Mouse (Mus musculus) heart, embryonic 16.5 days (tissue): ENCODE results near the gene Camta1. TPM values are rescaled to one million over a fixed set of nuclear protein-coding genes. Genes with fewer than 3 reads are reported as not detected.

Source experiments
- ATAC-seq: fragments of 200-750 bp; cut with Nextera tagmentation; replicated peaks from 2 replicates; pipeline ENCODE4 v1.8.0; 2017; ENCODE audit warnings: moderate number of reproducible peaks; ENCODE audit not compliant: insufficient read depth, low FRiP score; ENCODE audit errors: extremely low read depth
- H3K27ac ChIP-seq: fragments of 300-500 bp; sonication (generic); 2 replicates; pipeline ENCODE4 v1.5.1; 2014; ENCODE audit warnings: mild to moderate bottlenecking, low read length, control low read depth, moderate library complexity
- H3K27me3 ChIP-seq: fragments of 300-500 bp; sonication (generic); 2 replicates; pipeline ENCODE4 v1.6.1; 2014; ENCODE audit warnings: low read length, mixed read lengths; ENCODE audit not compliant: control insufficient read depth, insufficient read depth
- H3K36me3 ChIP-seq: fragments of 300-500 bp; sonication (generic); 2 replicates; pipeline ENCODE4 v1.6.1; 2014; ENCODE audit not compliant: control insufficient read depth, insufficient read depth
- H3K4me1 ChIP-seq: fragments of 300-500 bp; sonication (generic); 2 replicates; pipeline ENCODE4 v1.6.1; 2014; ENCODE audit warnings: low read length, mixed read lengths; ENCODE audit not compliant: control insufficient read depth, insufficient read depth
- H3K4me2 ChIP-seq: fragments of 300-500 bp; sonication (generic); 2 replicates; pipeline ENCODE4 v1.6.1; 2014; ENCODE audit warnings: low read depth, mild to moderate bottlenecking, control low read depth, low read length
- H3K4me3 ChIP-seq: fragments of 300-500 bp; sonication (generic); 2 replicates; pipeline ENCODE4 v1.5.1; 2014; ENCODE audit warnings: mild to moderate bottlenecking, control low read depth, low read length
- H3K9ac ChIP-seq: fragments of 300-500 bp; sonication (generic); 2 replicates; pipeline ENCODE4 v1.6.1; 2014; ENCODE audit warnings: low read length, control low read depth
- H3K9me3 ChIP-seq: fragments of 300-500 bp; sonication (generic); replicated peaks from 2 replicates; pipeline ENCODE4 v1.6.1; 2016; ENCODE audit warnings: low read length; ENCODE audit not compliant: control insufficient read depth
- WGBS: fragments of 180-500 bp; shearing (Covaris S2); extraction: QIAGEN DNeasy Blood & Tissue Kit; methylation state at CpG from one replicate; pipeline ENCODE4 v1.1.7; 2014; 5-methylcytosine and 5-hydroxymethylcytosine counted together
- polyA plus RNA-seq: library from polyadenylated mRNA; unstranded; fragments of >200 nt; fragmentation: Nextera tagmentation; extraction: Ambion mirVana; gene quantifications from 2 replicates; pipeline ENCODE4 v1.2.1, GENCODE M21; 2015

Camta1 gene
- polyA plus RNA-seq, 1 experiment from 2014 or later, result 141 TPM

GRCm38 (mm10) chr4:151285432-151285831, 576.2 kb downstream of the Camta1 start:
- H3K4me3 ChIP-seq, result no peak overlapping the region
- H3K9me3 ChIP-seq, result no peaks in the 10 kb centered on the region
- no peaks in the 10 kb centered on the region for H3K4me1 ChIP-seq
- ATAC-seq, result no peak
- H3K27me3 ChIP-seq, result no peaks in the 10 kb centered on the region
- no peak overlapping the region for H3K4me2 ChIP-seq
- 76% methylated on average over 3 of the region's 3 CpGs for WGBS
- no peak overlapping the region for H3K9ac ChIP-seq
- no peak overlapping the region for H3K27ac ChIP-seq
- no peaks in the 10 kb centered on the region for H3K36me3 ChIP-seq

GRCm38 (mm10) chr4:151283092-151283741, 578.5 kb downstream of the Camta1 start:
- Histone ChIP-seq H3K27ac (no peak overlapping the region), H3K9me3 (no peaks in the 10 kb centered on the region), H3K4me1 (no peaks in the 10 kb centered on the region), H3K4me3 (no peak overlapping the region), H3K36me3 (no peaks in the 10 kb centered on the region), H3K4me2 (no peak overlapping the region), H3K27me3 (no peaks in the 10 kb centered on the region), H3K9ac (no peak overlapping the region)
- WGBS, result 30% methylated on average over 16 of the region's 16 CpGs
- ATAC-seq, result no peak

DNA sequence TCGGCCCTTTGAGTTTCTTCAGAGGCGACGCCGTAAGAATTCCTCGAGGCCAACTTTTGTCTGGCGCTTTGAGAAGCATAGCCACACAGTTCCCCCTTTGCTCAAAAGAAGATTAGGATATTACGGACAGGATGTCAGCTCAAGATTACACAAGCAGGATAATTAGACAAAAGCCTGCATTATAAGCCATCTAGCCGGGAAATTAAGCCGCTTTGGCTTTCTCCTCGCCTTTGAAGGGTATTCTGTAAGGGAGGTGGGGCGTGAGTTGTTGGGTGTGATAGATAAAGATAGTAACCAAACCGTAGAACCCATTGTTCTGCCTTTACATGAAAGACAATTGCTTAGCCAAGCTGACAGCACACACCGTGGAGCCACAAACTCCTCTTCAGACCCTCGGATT, 579.6 kb downstream of the Camta1 start:
- no peaks in the 10 kb centered on the region for H3K4me1 ChIP-seq
- ATAC-seq, result no peak
- WGBS, result 66% methylated on average over 14 of the region's 14 CpGs
- H3K9ac ChIP-seq, result no peak overlapping the region
- H3K4me2 ChIP-seq, result no peak overlapping the region
- H3K4me3 ChIP-seq, result no peak overlapping the region
- H3K9me3 ChIP-seq, result no peaks in the 10 kb centered on the region
- no peak overlapping the region for H3K27ac ChIP-seq
- no peaks in the 10 kb centered on the region for H3K36me3 ChIP-seq
- H3K27me3 ChIP-seq, result no peaks in the 10 kb centered on the region

- Histone ChIP-seq H3K4me1 (peaks cover 18% of the 10 kb centered on the region), H3K9me3 (no peaks in the 10 kb centered on the region), H3K27me3 (no peaks in the 10 kb centered on the region), H3K27ac (no peak overlapping the region), H3K4me2 (peak overlapping the region; percentile 31; the same call in 1 of the 2 replicates), H3K9ac (no peak overlapping the region), H3K36me3 (no peaks in the 10 kb centered on the region), H3K4me3 (no peak overlapping the region)
- 33% methylated on average over 13 of the region's 13 CpGs for WGBS
- ATAC-seq, result peak; percentile 76
These were observed 586.4 kb downstream of the Camta1 start for GRCm38 (mm10) chr4:151275292-151275691.

- Histone ChIP-seq H3K9ac (no peak overlapping the region), H3K4me1 (no peaks in the 10 kb centered on the region), H3K9me3 (no peaks in the 10 kb centered on the region), H3K4me3 (no peak overlapping the region), H3K27me3 (peaks cover 6% of the 10 kb centered on the region), H3K4me2 (no peak overlapping the region), H3K27ac (no peak overlapping the region), H3K36me3 (no peaks in the 10 kb centered on the region)
- no peak for ATAC-seq
- 62% methylated on average over 14 of the region's 14 CpGs for WGBS
These were observed 597.8 kb downstream of the Camta1 start for GRCm38 (mm10) chr4:151263786-151264414.

- Histone ChIP-seq H3K36me3 (no peaks in the 10 kb centered on the region), H3K27me3 (peaks cover 8% of the 10 kb centered on the region), H3K27ac (no peak overlapping the region), H3K4me2 (no peak overlapping the region), H3K9ac (no peak overlapping the region), H3K4me3 (no peak overlapping the region), H3K9me3 (no peaks in the 10 kb centered on the region), H3K4me1 (no peaks in the 10 kb centered on the region)
- 65% methylated on average over 7 of the region's 7 CpGs for WGBS
- ATAC-seq, result no peak
These were observed 598.6 kb downstream of the Camta1 start for GRCm38 (mm10) chr4:151263052-151263451.

GRCm38 (mm10) chr4:151256622-151257021, 605.1 kb downstream of the Camta1 start:
- Histone ChIP-seq H3K27ac (no peak overlapping the region), H3K36me3 (no peaks in the 10 kb centered on the region), H3K27me3 (peaks cover 3% of the 10 kb centered on the region), H3K4me2 (no peak overlapping the region), H3K4me3 (no peak overlapping the region), H3K9ac (no peak overlapping the region), H3K9me3 (no peaks in the 10 kb centered on the region), H3K4me1 (no peaks in the 10 kb centered on the region)
- 49% methylated on average over 4 of the region's 4 CpGs for WGBS
- no peak for ATAC-seq

GRCm38 (mm10) chr4:151250824-151251223, 610.9 kb downstream of the Camta1 start:
- H3K9me3 ChIP-seq, result no peaks in the 10 kb centered on the region
- no peaks in the 10 kb centered on the region for H3K36me3 ChIP-seq
- no peak overlapping the region for H3K27ac ChIP-seq
- H3K4me3 ChIP-seq, result no peak overlapping the region
- H3K27me3 ChIP-seq, result no peaks in the 10 kb centered on the region
- no peak for ATAC-seq
- no peaks in the 10 kb centered on the region for H3K4me1 ChIP-seq
- no peak overlapping the region for H3K4me2 ChIP-seq
- H3K9ac ChIP-seq, result no peak overlapping the region
- WGBS, result 89% methylated on average over 6 of the region's 6 CpGs

GRCm38 (mm10) chr4:151245068-151245797, 616.4 kb downstream of the Camta1 start:
- Histone ChIP-seq H3K9me3 (peaks cover 5% of the 10 kb centered on the region; the same call in 1 of the 2 replicates), H3K4me3 (no peak overlapping the region), H3K9ac (no peak overlapping the region), H3K4me1 (no peaks in the 10 kb centered on the region), H3K27ac (no peak overlapping the region), H3K36me3 (no peaks in the 10 kb centered on the region), H3K4me2 (no peak overlapping the region), H3K27me3 (no peaks in the 10 kb centered on the region)
- 49% methylated on average over 7 of the region's 7 CpGs for WGBS
- no peak for ATAC-seq
